Mouse (Mus musculus): ENCODE measurements at regions not wholly inside any gene's neighbourhood (a gene's known extent, or its start where the extent isn't known, plus 50 kb on each side); places are given as distances from the start of the nearest gene placed in this dataset.

DNA sequence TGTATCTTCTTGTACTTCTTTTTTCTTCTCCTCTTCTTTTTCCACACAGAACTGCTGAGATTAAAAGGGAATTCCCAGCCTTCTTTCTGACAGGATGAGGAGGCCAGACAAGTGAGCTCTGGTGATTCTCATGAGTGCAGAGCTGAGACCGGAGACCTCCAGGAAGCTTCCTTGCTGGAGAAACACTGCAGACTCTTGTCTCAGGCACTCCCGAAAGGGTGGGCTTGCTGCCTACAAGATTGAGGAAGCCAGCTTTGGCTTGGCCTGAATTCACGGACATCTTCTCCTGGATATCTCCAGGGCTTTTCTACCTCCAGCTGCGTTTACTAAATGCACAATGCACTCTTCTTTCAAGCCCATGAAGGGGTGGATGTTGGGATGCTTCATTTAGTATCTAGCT lies 226.0 kb downstream of the Csl start:
- no peak for DNase-seq

DNA sequence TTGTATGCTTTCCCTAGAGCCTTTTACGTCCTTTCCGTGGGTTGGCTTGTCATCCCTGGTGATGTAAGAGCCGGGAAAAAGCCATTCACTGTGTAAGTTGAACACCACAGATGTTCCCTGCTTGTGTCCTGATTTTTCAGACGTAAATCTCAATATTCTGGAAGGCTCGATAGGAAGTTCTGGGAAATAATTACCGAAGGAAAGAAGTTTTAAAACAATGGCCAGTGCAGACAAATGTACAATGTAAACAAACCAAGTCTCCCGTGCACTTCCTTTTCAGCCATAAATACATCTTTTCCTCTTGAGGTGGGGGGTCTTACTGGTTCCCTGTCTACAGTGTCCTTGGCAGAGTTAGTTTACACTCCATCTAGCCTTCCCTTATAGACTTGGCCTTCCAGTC lies 225.2 kb downstream of the Csl start:
- no peak for DNase-seq

DNA sequence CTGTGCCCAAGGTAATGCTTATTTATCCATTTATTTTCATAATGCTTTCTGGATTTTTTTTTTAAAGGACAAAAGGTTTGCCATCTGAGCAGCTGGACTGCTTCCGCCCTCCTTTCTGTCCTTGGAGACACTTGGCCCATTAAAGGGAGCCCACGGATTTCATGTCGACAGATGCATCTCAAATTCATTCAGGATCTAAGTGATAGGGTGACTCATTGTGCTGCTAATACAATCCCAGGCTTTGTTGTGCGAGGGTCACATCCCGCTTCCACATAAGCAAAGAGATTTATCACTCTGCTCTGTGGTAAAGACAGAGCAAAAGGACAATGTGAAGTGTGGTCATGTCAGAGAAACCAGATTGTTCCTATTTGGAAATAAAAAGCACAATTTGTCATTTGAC lies 220.8 kb downstream of the Csl start:
- DNase-seq = no peak

DNA sequence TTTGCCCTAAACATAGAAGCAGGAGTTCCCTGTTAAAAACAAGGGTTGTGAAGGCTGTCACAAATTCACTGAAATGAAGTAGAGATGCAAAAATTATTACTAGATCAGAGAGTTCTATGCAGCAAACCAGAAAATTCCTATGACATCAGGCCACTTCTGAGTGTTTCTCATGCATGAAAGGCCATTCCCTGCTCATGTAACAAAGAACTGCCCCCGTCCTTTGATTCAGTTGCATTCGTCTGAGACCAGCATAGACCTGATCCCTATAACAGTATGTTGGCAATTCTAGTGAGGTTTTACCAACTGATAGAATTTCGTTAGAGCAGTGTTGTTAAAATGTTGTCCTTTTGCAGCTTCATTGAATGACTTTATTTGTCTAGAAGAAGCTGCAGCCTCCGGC lies 207.1 kb downstream of the Csl start:
- no peak for DNase-seq

DNA sequence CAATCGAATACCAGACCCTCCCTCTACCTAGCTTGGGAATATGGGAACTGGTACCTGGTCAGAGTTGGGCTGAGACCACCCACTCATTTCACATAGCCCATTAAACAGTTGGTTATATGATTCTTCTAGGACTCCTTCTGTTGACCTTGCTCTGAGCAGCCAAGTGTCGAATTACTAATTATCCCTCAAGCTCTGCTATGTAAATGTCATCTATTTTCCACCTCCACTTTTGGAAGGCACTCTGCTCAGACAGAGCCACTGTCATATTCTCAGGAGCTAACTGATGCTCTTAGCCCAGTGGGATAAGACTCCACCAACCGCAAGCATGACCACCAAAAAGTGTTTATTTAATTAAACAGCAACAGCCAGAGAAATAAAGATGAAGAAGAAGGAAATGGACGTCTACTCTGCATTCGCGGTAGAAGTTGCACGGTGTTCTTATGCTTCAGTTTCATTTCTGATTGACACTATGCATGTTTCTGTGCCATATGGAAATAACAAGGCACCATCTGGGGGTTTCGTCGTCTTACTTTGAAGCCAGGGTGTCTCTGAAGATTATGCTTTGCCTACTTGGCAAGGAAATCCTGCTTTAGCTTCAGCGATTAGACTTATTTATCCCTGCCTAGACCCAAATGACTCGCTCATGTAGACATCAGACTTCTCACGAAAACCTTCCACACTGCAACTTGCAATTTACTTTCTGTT lies 206.5 kb downstream of the Csl start:
- no peak for DNase-seq

DNA sequence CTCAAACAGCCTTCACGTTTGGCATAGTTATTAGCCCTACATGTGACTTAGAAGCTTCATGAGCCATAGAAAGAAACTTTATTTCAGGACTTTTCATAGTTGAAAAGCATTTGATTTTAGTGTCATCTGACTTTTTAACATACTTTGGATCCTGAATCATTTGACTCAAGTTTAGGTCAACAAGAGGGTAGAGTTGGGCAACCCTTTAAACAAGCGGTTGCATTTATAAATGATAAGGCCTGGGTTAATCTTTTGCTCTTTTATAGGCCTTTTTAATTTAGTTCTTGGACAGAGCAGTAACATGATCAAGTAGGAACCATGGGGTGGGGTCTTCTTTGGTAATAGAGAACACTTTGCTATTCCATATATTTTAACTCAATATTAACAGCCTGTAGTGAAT lies 204.4 kb downstream of the Csl start:
- no peak for DNase-seq

DNA sequence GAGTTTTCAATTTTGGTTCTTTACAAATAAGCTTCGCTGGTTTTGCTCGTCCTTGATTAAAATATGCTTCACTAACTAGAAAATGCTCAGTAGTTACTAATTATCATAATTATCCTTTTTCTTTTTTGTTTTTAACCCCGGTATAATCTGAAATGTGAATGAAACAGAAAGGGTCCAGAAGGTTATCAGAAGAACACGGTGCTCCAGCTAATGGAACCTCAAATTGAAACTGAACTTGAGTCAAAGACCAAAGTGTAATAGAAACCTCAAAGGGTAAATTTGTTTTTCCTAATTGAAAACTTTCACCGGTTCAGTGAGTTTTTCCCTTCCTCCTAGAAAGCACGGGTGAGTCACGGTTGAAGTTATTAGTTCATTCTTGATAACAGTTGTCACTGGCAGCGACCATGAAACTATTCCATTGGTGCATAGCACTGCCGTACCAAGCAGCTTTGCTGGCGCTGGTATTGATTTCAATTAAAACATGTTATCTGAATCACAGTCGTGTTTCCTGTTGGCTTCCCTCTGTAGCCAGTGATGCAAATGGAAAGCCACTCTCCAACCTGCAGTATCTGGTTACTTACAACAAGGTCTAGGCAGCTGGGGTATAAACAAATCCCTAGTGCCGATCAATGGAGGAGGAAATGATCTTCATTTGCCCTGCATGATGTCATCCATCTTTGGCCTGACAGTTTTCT lies 203.7 kb downstream of the Csl start:
- no peak for DNase-seq

DNA sequence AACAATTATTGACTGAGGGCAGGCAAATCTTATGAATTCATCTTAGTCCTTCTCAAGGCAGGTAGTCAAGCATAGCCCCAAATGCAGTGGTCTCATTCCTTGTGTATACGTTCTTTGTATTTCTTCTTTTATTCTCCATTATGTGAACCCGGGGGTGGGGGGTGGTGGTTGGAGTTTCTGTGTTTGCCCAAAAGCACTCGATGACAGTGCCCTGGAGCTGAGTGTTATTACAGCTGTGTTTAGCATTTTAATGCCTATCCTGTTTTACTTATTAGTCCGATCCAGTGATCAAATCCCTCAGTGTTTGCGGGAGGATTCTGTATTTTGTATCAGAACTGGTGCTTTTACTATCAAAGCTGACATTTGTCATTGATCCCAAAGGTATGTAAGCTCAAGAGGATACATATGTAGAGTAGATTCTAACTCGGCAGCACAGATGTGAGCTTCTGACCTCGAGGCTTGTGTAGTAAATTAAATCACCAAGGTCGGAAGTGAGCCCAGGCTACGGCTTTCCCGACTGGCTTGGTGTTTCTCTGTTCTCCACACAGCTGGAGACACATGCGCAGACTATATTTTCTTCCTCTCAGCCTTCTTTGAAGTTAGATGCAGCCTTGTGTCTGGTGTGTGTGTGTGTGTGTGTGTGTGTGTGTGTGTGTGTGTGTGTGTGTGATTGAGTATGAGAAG lies 203.0 kb downstream of the Csl start:
- DNase-seq = no peak

DNA sequence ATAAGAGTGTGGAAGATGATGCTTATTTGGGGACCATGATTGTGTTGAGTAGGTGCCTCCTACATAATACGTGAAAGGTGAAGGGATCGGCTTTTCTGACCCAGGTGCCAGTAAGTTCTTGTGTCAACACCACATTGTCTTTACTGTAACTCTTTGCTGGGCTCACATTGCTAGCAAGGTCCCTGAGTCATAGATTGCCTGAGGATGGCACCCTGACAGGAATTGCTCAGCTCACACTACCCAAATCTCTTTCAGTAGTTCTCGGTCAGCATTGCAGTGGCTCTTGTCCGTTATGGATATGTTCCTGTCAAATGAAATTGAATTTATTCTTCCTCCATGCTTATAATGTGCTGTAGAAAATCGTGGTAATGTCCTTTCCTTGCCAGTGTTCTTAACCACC lies 200.8 kb downstream of the Csl start:
- no peak for DNase-seq

DNA sequence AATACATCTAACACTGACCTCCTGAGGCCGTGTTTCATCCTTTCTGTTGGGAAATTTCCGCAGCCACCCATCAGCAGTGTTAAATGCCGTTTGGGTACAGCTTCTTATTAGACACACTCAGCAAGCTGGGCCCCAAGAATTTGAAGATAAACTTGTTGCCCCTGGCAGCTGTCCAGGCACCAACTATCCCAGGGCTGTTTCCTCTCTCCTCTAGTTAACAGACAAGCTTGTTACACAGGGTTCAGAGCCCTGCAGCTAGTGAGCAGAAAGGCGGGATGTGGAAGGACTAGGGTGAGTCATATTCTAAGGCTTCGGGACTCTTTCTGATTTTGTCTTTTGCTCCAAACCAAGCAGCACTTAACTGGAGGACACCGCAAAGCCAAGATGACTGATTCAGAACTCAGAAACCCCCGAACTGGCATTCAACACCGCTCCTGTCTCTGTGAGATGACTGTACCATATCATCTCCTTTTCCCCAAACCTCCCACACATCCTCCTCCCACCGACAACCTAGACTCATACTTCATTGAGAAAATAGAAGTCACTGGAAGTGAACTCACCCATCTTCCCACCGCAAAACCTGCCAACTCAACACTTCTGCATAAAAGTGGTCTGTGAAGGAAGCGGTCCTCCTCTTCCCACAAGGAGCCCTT lies 198.2 kb downstream of the Csl start:
- no peak for DNase-seq

DNA sequence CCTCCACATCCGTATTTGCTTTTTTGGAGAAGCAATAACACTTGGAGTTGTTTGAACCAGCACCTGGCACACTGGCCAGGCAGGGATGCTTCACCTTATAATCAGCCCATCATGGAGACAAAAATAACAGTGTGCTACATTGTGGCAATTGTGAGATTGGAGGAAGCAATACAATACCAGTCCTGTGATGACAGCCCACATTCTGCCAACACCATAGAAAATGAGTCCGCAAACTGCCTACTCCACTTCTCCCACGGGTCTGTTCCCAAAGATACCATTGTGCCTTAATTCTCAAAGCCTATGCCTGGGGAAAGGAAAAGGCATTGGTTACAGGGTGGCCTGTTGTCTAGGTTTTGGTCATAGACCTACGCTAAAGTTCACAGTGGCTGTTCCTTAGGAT lies 194.9 kb downstream of the Csl start:
- no peak for DNase-seq

DNA sequence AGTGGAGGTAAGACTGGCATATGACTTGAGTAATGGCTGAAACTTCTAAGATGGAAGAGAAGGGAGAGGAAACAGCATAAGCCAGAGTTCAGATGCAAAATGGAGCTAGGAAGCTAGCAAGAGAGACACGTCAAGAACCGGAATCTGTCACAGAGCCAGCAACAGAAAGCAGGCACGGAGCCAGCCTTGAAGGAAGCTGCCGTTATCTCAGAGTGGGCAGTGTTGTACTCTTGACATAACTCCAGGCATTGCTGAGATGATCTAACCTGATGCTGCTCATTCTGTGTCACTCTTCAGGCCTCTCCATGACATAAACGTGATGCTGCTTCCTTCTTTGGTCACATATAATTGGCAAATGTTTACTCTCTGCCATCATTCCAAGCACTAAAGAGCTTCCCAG lies 191.0 kb downstream of the Csl start:
- peak; percentile 76 to 81 for DNase-seq

DNA sequence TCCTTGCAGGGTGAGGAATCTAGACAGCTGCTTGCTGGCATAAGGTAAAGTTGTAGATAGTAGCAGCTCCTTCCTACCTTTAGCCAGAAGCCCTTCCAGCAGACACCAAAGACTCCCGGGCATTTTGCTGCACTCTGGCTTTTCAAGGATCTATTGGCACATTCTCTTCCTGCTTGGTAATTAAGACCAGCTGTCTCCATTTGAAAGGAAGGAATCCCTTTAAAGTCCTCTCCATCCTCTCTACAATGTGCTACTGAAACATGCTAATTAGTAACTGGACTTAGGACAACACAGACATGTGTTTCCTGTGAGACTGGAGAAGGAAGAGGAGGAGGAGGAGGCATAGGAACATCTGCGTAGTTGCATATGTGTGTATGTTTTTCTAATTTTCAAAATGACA lies 189.3 kb downstream of the Csl start:
- DNase-seq = no peak

DNA sequence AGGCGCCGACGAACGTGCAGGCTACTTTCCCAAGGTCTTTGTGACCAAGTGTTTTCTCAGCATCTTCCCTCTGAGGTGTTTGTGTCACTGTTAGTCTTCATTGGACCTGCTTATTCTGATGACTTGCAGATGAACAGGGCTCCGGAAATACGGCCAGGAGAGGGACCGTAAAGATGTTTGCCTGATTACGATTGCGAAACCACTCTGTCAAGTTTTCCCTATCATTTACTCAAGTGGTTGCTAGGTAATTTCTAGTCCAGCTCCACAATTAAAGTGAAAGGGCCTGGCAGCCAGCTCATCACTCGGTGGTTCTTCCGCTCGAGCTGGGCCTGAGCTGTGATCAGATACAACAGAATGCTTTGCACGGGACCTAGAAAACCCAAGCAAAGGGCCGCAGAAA lies 185.5 kb downstream of the Csl start:
- no peak for DNase-seq

DNA sequence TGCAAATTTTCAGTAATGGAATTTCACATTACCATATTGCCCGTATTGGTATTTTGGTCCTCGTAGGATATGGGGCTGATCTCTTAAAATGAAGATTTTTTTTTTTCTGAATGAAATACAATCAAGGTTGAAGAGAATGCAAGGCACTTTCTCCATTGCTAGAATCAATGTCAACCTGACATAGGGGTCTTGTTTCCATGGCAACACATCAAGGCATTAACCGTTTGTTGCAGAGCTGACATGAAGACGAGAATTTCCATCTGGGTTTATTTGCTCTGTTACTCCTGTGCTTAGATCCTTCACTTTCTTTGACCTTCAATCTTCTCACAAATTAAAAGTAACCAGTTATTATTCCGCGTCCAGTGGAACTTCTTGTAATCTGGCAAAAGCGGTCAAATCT lies 184.2 kb downstream of the Csl start:
- DNase-seq = no peak

DNA sequence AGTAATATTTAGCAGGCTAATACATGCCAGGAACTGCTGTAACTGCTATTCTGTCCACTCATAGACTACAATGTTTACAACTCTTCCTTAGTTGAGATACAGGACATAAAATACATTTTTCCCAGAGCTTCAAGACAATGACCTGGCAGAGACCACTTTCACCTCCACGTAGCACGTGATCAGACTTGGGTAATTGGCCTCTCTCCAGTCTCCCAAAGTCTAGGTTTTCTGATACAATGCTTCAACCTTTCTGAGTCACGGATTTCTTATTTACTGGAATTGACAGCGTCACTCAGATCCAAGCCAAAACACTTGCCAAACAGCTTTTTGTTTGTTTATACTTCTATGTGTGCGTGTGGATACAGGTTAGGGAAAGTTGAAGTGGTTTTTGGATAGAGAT lies 183.2 kb downstream of the Csl start:
- no peak for DNase-seq

DNA sequence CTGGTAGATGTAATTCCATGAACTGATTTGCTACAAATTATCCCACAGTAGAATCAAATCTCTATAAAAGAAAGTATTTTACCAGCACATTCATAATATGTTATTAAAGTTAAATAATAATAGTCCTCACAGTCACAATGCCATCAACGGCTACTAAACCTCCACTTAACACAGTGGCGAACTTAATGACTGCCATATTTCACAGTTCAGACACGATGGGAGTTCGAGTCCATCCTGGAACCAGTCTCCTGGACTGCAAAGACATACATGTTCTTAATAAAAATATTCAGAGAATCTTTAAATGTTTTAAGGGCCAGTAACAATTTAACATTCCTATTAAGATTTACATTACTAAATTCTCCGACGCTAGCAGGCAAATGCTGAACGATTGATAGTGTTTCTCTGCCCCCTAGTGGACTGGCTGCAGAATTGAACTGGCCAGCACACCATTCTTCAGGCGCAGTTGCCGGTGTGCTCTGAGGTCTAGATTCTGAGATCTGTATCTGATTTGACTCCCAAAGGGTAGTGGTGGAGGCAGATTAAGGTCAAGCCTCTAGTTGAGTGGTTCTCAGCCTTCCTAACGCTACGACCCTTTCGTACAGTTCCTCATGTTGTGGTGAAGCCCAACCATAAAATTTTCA lies 182.3 kb downstream of the Csl start:
- DNase-seq = peak; percentile 43 to 75

DNA sequence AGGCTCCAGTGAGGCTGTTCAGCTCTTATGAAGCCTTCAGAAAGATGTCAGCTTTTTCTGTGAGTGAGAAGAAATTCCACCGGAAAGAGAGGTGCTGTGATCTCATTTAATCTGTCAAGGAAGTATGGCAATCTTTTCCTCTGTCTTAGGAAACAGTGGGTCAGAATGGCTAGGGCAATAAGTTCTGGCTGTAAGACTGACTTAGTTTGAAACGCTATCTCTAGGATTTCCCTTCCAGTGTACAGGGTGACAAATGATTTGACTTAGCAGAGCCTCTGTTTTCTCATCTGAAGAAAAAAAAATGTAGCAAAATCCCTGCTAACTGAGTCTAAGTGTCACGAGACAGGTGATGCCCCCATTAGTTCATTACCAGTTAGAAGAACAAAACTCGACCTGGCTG lies 181.1 kb downstream of the Csl start:
- DNase-seq = no peak

DNA sequence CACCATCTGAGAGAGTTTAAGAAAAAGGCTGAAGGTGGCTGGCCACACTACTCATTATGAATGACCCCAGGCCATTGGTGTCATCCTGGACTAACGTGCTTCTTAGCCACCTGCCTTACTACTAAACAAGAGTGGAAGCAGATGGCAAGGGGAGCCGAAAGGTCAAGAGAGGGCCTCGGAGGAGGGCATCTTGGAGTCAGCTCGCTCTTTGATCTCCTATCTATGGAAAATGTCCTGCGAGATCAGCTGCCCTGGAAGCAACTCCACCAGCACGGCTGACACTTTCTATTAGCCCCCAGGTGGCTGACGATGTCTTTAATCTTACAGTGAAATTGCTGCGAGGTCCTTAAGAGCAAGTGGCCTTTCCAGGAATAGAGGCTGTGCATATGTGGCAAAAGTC lies 179.3 kb downstream of the Csl start:
- no peak for DNase-seq

DNA sequence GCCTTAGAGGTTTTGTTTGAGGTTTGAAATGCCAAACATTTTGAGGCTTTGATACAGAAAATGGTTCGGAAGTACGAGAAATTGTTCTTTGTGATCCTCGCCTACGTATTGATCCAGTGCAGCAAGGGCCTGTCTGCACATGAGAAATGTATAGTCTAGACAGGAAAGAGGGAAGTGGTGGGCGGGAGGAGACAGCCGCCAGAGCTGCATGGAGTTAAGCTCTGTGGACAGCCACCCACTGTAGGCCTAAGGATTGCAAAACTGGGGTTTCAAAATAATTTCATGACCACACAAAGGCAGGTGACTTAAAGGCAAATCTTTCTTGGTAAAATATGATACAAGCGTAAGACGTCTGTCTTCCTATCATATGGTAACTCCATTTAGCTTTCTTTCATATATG lies 178.4 kb downstream of the Csl start:
- DNase-seq = peak; percentile 27 to 38

DNA sequence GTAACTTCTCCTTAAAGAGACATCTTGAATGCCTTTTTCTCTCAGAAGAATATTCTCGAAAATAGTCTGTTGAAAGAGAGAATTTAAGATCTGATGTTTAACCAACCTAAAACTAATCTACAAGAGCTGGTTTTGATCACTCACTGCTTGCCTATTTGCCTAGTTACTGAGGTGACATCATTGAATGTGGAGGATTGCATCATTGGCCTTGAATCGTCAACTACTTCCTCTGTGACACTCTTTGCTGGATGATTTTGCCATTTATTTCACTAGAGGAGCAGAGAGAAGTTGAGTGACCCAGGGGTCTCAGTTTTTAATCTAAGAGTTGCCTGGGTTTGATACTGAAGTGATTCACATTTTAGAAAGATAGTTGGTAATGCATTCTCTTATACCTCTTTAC lies 174.6 kb downstream of the Csl start:
- no peak for DNase-seq

DNA sequence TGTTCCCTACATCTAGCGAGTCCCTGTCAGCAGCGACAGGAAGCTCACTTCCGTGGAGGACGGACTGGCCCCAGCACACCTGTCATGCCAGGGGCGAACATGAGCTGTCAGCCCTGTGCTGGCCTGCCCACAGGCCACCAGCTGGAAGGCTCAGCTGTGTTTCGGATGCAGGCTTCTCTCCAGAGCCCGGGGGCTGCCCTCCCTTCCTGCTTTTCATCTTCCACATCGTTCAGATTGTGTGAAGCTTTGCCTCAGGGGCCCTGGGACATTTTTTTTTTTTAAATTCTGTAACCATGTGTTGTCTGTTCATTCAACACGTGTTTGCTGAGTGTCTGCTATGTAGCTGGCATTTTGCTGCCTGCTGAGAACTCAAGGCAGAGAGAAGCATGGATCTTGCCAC lies 167.2 kb downstream of the Csl start:
- peak in 1 of 2 experiments; percentile 40 for DNase-seq

DNA sequence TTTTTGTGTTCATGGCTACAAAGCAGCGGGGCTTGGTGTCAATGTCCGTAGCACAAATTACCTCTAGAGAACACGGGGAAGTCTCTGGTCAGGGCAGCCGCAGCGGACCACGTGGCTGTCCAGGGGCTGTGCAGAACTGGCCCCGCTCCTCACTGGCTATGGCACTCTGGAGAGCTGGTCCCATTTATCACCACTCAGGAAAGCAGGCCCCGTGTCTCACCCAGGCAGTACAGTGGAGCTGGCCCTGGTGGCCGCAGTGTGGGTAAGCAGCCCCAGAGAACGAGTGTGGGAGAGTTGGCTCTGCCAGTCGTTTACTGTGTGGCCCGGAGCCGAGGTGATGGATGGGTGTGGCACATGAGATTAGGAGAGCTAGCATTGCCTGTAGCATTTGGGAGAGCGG lies 163.8 kb downstream of the Csl start:
- no peak for DNase-seq
